Mouse (Mus musculus): ENCODE measurements around the gene Pmm2.
A peak's percentile ranks its signal among the peaks of the same experiment; 100 is the strongest.

Pmm2 gene

DNA sequence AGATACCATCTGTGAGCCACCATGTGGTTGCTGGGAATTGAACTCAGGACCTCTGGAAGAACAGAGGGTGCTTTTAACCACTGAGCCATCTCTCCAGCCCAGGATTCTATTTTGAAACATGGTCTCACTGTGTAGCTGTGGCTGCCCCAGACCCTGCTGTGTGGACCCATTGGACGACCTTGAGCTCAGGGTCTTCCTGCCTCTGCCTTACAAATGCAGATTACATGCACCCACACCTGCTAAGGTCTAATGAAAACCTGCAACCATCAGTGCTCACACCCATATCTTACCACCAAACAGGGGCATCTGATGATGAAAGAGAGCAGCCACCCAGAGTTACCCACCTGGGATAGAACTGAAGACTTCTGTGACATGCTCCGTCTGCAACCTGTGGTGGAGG lies 18.8 kb downstream of the Pmm2 start:
- no peak for DNase-seq (ENCODE audit: low spot score in 2 of 2)

DNA sequence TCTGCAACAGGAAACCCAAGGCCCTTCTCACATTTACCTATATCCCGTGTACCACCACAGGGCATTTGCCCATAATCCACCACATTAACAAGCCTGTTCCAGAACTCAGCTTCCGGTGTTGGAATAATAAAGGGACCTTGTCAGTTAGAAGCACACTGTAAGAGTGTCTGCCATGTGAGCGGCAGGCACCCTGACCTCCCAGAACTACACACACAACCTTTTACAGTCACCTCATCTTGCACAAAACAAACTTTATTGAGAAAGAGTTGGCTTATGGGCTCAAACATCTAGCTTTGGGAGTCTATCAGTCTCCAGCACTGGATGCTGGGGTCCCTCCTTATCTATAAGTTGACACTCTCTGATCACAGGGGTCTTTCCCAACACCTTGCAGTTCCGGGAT lies 20.9 kb downstream of the Pmm2 start:
- no peak for DNase-seq (ENCODE audit: low spot score in 2 of 2)

- DNase-seq (ENCODE audit: low spot score in 2 of 2) = no peak
These were observed 21.3 kb downstream of the Pmm2 start for GRCm38 (mm10) chr16:8658764-8659163.

DNA sequence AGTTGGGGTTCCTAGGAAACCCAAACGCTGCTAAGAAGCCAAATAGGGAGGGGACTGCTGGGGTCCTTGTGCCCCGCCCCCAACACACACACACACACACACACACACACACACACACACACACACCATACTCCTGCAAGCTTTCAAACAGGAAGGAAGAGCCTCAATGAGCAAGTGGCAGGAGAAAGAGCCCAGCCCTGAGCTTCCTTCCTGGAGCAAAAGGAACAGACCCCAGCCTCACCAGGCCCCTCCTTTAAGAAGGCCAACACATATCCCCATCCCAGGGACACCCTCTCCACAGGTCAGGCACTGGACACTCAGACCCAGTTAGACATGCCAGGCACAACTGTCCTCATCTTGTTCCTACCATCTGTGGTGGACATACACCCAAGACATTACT lies 25.5 kb downstream of the Pmm2 start:
- no peak for DNase-seq (ENCODE audit: low spot score in 2 of 2)

GRCm38 (mm10) chr16:8663606-8664539 lies 26.4 kb downstream of the Pmm2 start:
- no peak for DNase-seq (ENCODE audit: low spot score in 2 of 2)

GRCm38 (mm10) chr16:8665367-8665766 lies 27.9 kb downstream of the Pmm2 start:
- no peak for DNase-seq (ENCODE audit: low spot score in 2 of 2)

- no peak for DNase-seq (ENCODE audit: low spot score in 2 of 2)
These were observed 29.0 kb downstream of the Pmm2 start for GRCm38 (mm10) chr16:8666452-8666851.

DNA sequence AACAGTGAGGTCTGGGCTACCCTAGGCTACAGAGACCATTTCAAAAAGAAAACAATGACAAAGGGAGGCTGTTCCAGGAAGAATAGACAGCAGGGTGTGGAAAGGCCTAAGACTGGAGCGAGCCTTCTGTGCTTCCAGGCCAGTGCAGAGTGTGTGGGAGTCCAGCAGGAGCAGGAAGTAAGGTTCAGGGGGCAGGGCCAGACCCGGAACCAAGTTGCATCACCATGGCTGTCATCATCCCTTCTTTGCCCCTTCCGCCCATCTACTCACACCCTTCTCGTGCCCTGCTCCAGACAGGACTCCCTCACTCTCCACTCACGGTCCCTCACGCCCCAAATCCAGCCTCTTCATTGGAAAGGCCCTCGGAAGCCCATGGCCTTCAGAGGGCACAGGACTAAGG lies 29.8 kb downstream of the Pmm2 start:
- no peak for DNase-seq (ENCODE audit: low spot score in 2 of 2)

- DNase-seq (ENCODE audit: low spot score in 2 of 2) = no peak
These were observed 30.3 kb downstream of the Pmm2 start for GRCm38 (mm10) chr16:8667814-8668213.

DNA sequence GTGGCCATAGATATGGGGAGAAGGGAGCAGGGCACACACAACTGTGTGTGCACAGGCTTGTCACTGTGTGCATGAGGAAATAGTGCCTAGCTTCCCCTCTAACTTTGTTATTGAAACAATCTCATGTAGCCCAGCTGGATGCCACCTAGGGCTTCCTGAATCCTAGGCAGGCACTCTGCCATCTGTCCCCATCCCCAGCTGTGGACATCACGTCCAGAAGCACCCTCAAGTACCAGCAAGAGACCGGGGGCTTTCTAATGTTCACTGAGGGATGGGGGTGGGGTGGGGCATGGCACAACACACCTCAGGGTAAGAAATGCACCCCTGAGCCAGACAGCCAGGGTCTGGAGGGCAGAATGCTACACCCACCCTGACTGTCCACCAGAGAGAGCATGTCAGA lies 30.9 kb downstream of the Pmm2 start:
- DNase-seq (ENCODE audit: low spot score in 2 of 2) = no peak

DNA sequence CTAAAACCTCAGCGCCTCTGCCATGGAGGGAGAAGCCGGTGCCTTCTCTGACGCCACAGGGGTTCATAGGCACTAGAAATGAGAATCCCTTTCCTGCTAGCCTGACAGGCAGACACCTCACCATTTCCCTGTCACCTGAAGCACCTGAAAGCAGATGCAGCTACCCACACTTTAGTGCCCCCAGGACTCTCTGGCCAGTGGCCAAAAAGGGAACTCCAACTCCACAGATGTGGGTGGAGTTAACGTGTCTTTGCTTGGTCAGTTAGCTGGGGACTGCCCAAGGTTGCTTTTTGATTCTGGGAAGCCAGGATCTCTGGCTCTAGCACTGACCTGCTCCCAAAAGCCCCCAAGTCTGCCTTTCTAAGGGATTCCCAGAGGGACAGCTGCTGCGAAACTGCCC lies 32.0 kb downstream of the Pmm2 start:
- no peak for DNase-seq (ENCODE audit: low spot score in 2 of 2)

DNA sequence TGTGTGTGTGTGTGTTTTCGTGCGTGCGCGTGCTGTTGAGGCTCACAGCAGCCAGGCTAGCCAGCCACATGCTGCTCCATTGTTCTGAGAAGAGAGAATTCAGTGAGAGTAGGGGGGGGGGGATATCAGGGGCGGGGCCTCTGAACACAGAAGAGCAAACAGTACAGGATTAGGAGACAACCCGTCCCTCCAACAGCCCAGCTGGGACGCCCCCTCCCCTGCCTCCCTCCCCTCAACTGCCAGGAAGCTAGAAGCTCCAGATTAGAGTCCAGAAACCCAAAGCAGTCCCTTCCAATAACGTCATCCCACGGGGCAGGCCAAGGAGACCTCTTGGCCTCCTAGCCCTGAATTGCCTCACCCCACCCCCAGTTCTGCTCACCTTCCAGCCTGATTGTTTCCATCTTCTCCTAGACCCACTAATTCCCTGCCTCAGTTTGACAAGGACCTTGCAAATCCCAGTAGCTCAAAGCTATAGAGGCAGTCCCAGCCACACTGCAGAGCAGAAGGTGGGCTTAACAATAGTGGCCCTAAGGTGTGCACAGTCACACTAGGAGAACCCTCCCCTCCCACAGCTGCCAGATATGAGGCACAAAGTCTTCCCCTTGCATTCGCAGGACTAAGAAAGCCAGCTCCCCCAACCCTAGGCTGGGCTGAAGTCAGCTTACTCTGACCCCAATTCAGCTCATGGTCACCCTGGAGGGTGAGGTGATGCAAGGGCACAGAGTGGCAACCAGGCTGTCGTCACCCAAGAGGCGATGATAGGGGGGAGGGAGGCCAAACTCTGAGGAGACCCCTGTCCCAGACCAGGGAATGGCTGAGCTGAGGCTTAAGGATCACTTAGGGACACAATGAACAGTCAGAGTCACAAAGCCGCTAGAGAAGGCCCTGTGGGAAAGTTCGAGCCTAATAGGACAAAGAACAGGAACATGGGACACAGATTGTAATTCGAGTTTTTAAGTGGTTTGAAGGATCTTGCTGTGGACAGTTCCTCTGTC lies 32.9 kb downstream of the Pmm2 start:
- DNase-seq (ENCODE audit: low spot score in 2 of 2) = no peak

DNA sequence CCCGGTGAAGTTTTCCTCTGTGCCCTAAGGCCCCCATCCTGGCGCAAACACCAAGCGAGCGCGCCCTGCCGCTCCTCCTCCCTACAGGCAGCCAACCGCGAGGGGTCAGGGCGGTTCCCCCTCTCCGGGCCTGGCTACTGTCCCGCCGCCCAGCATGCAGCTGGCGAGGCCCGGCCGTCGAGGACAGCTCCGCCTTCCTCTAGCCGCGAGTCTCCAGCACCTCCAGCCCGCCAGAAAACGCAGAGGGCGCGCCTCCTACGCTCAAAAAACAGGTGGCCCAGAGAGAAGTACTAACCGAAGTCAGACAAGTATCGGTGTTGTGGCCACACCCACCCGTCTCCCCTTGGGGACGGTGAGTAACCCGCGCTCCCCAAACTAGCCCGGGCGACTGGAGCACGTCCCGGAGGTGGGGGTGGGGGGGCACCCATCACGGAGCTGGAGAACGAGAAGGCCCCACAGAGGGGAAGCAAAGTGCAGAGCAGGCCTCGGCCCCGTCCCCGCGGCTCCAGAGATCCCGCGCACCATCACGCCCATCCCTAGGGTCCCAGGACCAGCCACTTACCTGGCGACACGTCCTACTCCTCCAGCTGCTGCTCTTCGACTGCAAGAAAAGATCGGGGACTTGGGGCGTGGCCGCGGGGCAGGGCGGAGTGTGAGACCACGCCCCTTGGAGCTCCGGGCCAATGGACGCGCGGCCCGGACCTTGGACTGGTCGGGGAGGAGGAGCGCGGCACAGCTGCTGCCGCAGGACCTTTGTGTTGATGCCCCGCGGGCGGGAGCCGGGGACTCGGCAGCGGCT lies 34.3 kb downstream of the Pmm2 start, which contains the start of gene Carhsp1:
Carhsp1 (minus strand) TSS at position 605 of the 799 bp plus-strand sequence.
- DNase-seq (ENCODE audit: low spot score in 2 of 2) = peak; percentile 68 to 79

- DNase-seq (ENCODE audit: low spot score in 2 of 2) = no peak
These were observed 34.8 kb downstream of the Pmm2 start for GRCm38 (mm10) chr16:8672350-8672687.

- DNase-seq (ENCODE audit: low spot score in 2 of 2) = no peak
These were observed 35.3 kb downstream of the Pmm2 start for GRCm38 (mm10) chr16:8672811-8673210.

DNA sequence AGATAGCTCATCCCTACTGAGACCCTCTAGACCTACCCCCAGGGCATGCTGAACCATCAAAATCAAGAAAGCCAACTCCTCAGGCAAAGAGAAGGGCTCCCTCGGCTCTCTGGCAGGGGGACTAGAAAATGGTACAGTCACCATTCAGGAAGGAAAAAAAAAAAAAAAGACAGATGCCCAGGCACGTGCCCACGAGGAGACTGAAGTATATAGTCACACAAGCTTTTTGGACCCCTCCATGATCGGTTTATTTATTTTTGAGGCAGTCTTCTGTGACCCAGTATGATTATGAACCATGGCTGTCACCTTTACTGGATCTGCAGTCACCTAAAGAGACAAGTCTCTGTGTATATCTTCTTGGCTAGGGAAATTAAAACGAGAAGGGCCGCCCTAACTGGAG lies 35.9 kb downstream of the Pmm2 start:
- no peak for DNase-seq (ENCODE audit: low spot score in 2 of 2)

DNA sequence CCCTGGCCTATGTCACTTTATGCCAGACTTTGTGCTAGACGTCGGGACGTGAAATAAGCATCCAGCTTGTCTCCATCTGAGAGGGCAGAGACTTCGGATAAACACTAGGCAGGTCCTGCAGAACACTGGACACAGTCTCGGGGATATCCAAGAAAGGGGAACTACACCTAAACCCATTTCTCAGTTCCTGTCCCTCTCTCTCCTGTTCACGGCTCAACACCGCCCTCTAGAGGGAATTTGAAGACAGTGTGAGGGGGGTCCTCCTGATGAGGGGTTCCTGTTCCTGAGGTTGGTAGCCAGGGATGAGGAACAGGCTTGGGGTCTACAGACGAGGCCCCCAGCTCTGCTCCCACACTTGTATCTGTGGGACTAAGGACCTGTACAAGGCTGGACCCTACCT lies 36.7 kb downstream of the Pmm2 start:
- DNase-seq (ENCODE audit: low spot score in 2 of 2) = no peak

DNA sequence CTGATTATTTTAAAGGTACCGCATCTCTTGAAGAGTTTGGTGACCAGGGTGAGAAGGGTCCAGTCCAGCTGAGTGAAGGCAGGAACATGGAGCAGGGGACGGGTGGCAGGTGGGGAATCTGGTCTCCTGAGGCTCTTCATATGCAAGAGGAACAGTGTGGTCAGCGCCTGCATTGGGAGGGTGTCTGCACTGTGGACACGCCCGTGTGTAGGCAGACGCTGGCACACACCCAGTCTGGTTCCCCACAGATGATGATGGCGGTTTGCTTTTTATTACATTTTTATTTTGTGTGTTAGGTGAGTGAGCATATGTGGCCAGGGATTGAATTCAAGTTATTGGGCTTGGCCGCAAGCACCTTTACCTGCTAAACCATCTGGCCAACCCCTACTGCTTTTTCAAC lies 38.1 kb downstream of the Pmm2 start:
- no peak for DNase-seq (ENCODE audit: low spot score in 2 of 2)

GRCm38 (mm10) chr16:8676228-8676627 lies 38.8 kb downstream of the Pmm2 start:
- DNase-seq (ENCODE audit: low spot score in 2 of 2) = no peak

DNA sequence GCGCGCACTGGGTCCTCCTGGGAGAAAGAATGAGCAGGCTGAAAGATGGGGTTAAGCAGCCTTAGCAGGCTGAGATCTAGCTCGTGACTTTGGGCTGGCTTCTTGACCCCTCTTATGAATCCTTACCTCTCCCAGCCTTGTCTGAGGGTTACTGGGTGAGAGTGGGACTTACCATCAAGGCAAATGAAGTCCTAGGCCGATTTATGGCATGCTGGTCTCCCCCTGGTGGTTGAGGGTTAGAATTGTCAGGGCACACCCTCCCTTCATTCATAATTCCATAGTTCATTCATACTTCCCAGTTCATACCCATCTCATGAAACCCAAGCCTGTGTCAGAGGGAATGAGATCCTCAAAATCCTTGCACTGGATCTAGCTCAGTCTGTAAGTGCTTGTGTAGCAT lies 39.3 kb downstream of the Pmm2 start:
- peak; percentile 40 to 42 for DNase-seq (ENCODE audit: low spot score in 2 of 2)

DNA sequence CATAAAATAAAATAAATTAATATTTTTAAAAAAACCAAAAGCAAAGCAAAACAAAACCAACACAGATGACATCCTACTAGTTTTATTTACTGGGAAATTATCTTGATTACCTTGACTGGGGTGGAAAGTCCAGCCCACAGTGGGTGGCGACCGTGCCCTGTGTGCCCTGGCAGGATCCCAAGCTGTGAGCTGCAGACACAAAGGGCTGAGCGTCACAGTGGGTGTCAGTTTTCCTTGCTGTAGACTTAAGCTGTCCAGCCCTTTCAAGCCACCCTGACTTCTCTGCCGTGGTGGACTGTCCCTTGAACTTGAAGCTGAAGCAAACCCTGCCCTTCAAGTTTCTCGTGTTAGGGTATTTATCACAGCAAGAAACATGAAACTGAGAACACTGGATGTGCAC lies 40.6 kb downstream of the Pmm2 start:
- DNase-seq (ENCODE audit: low spot score in 2 of 2) = no peak

DNA sequence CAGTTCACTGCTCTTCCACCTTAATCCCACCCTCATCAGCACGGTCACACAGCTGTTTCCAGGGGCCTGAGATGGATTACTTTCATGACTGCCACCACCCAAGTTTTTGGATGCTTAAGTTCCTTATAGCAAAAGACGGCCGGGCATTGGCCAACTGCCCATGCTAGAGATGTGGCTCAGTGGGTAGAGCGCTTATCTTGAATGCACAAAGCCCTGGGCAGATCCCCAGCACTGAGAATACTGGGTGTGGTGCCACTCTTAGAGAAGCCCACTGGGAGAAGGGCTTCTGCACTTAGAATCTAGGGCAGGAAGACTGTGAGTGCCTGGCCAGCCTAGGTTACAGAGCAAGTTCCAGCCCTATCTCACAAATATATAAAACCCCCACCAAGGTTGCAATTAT lies 41.2 kb downstream of the Pmm2 start:
- DNase-seq (ENCODE audit: low spot score in 2 of 2) = no peak

Measured in frontal cortex, postnatal 36 days (tissue).